Mouse (Mus musculus) embryonic facial prominence, embryonic 14.5 days (tissue): Measurements from ENCODE around the gene Casc1. TPM values are rescaled to one million over a fixed set of nuclear protein-coding genes. Genes with fewer than 3 reads are reported as not detected.
"Not testable (repeated sequence)": the region's sequence is repeated elsewhere in the genome, so short reads cannot be mapped to it uniquely, and the experiment has no call there.

Experiments used
- ATAC-seq: fragments of 200-750 bp; cut with Nextera tagmentation; 2 replicates; pipeline ENCODE4 v1.8.0; 2017; ENCODE audit warnings: low read depth, moderate number of reproducible peaks, moderate TSS enrichment
- DNase-seq: peaks from one replicate; pipeline ENCODE4 v3.0.0-alpha.2; 2015; ENCODE audit warnings: low spot score
- H3K27ac ChIP-seq: fragments of 300-500 bp; sonication (generic); replicated peaks from 2 replicates; pipeline ENCODE4 v1.5.1; 2014; ENCODE audit warnings: low read depth, mild to moderate bottlenecking, low read length, moderate library complexity
- H3K27me3 ChIP-seq: fragments of 300-500 bp; sonication (generic); replicated peaks from 2 replicates; pipeline ENCODE4 v1.6.1; 2014; ENCODE audit warnings: low read length; ENCODE audit not compliant: control insufficient read depth, insufficient read depth
- H3K36me3 ChIP-seq: fragments of 300-500 bp; sonication (generic); 2 replicates; pipeline ENCODE4 v1.6.1; 2014; ENCODE audit warnings: low read length, mixed read lengths; ENCODE audit not compliant: control insufficient read depth, insufficient read depth
- H3K4me1 ChIP-seq: fragments of 300-500 bp; sonication (generic); 2 replicates; pipeline ENCODE4 v1.6.1; 2014; ENCODE audit warnings: antibody characterized with exemption, low read length; ENCODE audit not compliant: control insufficient read depth, insufficient read depth
- H3K4me2 ChIP-seq: fragments of 300-500 bp; sonication (generic); 2 replicates; pipeline ENCODE4 v1.6.1; 2014; ENCODE audit warnings: low read depth, mild to moderate bottlenecking, low read length, moderate library complexity, mixed read lengths
- H3K4me3 ChIP-seq: fragments of 300-500 bp; sonication (generic); 2 replicates; pipeline ENCODE4 v1.5.1; 2014; ENCODE audit warnings: low read depth, mild to moderate bottlenecking, low read length
- H3K9ac ChIP-seq: fragments of 300-500 bp; sonication (generic); 2 replicates; pipeline ENCODE4 v1.6.1; 2014; ENCODE audit warnings: low read depth, mild to moderate bottlenecking, low read length, moderate library complexity, mixed read lengths
- H3K9me3 ChIP-seq: fragments of 300-500 bp; sonication (generic); 2 replicates; pipeline ENCODE4 v1.6.1; 2016; ENCODE audit warnings: low read length; ENCODE audit not compliant: control insufficient read depth
- WGBS: fragments of 180-500 bp; shearing (Covaris S2); extraction: QIAGEN DNeasy Blood & Tissue Kit; methylation state at CpG from one replicate; pipeline ENCODE4 v1.1.7; 2014; 5-methylcytosine and 5-hydroxymethylcytosine counted together
- polyA plus RNA-seq: library from polyadenylated mRNA; unstranded; fragments of >200 nt; fragmentation: Nextera tagmentation; extraction: Ambion mirVana; gene quantifications from 2 replicates; pipeline ENCODE4 v1.2.1, GENCODE M21; 2014

Casc1 gene
- polyA plus RNA-seq, 1 experiment from 2014 or later, result 0.95 TPM

DNA sequence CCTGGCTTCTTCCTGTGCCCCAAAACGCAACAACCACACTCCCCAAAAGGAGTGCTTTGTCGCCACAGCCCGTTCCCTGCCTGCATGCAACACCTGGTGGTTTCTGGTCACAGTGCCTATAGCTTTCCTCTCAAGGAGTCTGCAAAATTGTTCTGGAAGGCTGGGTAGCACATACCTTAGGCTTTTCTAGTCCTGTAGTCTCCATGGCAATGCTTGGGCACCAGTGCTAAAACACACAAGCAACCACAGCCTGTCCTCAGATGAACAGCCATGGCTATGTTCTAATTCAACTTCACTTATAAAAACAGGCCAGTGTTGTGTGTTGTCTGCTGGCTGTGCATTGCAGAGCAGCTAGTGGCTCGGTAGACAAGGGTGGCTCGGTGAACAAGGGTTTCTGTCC is 74.0 kb downstream of the Casc1 start:
- Histone ChIP-seq H3K36me3 (no peaks in the 10 kb centered on the region), H3K4me1 (no peaks in the 10 kb centered on the region), H3K27me3 (no peaks in the 10 kb centered on the region), H3K9me3 (no peaks in the 10 kb centered on the region), H3K27ac (no peak overlapping the region), H3K4me3 (no peak overlapping the region), H3K4me2 (no peak overlapping the region), H3K9ac (no peak overlapping the region)
- ATAC-seq, result no peak
- WGBS, result 84% methylated on average over 5 of the region's 5 CpGs
- no peak for DNase-seq

GRCm38 (mm10) chr6:145135804-145136203 is 75.0 kb downstream of the Casc1 start:
- Histone ChIP-seq H3K27me3 (no peaks in the 10 kb centered on the region), H3K27ac (no peak overlapping the region), H3K36me3 (no peaks in the 10 kb centered on the region), H3K4me2 (no peak overlapping the region), H3K9ac (no peak overlapping the region), H3K4me3 (no peak overlapping the region), H3K4me1 (no peaks in the 10 kb centered on the region), H3K9me3 (no peaks in the 10 kb centered on the region)
- DNase-seq, result no peak
- no peak for ATAC-seq
- WGBS, result 48% methylated on average over 9 of the region's 9 CpGs

DNA sequence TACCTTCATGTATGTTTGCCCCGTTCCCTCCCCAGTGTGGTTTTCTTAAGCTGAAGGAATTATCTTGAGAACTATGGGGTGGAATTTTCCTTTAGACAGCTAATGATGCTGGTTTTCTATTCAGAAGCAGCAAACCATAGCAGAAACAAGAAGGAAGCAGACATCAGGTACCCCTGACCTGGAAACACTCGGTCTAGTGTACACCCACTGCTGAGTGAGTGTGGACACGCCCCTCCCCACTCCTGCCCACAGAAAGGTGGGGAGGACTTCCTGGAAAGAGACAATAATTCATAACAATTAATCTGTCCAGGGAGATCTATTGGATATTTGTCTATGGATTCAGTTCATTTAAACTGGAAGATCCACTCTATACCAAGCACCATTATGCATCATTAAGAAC is 75.5 kb downstream of the Casc1 start:
- no peaks in the 10 kb centered on the region for H3K4me1 ChIP-seq
- no peak overlapping the region for H3K27ac ChIP-seq
- DNase-seq (no peak), ATAC-seq (no peak)
- H3K36me3 ChIP-seq, result no peaks in the 10 kb centered on the region
- WGBS, result 78% methylated on average over 3 of the region's 3 CpGs
- no peak overlapping the region for H3K4me2 ChIP-seq
- no peak overlapping the region for H3K9ac ChIP-seq
- no peak overlapping the region for H3K4me3 ChIP-seq
- no peaks in the 10 kb centered on the region for H3K27me3 ChIP-seq
- no peaks in the 10 kb centered on the region for H3K9me3 ChIP-seq

DNA sequence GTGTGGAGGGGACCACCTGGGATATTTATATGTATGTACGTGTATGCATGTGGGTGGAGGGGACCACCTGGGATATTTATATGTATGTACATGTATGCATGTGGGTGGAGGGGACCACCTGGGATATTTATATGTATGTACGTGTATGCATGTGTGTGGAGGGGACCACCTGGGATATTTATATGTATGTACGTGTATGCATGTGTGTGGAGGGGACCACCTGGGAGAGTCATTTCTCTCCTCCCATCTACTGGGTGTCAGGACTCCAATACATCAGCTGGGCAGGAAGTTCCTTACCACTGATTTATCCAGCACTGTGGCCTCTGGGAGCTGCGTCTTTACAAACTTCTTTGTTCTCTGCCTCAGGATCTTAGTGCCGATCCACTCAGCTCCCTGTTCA is 77.8 kb downstream of the Casc1 start:
- not testable (repeated sequence) for H3K4me3 ChIP-seq, H3K9ac ChIP-seq, H3K36me3 ChIP-seq, ATAC-seq, H3K27me3 ChIP-seq, H3K27ac ChIP-seq, H3K9me3 ChIP-seq, H3K4me2 ChIP-seq, DNase-seq, H3K4me1 ChIP-seq
- 61% methylated on average over 5 of the region's 5 CpGs for WGBS

- Histone ChIP-seq H3K27me3 (no peaks in the 10 kb centered on the region), H3K4me3 (no peak overlapping the region), H3K9ac (no peak overlapping the region), H3K27ac (no peak overlapping the region), H3K4me2 (no peak overlapping the region), H3K36me3 (no peaks in the 10 kb centered on the region), H3K9me3 (0 out of 2 replicates have a peak, but pooled peaks cover 3% of the 10 kb centered on the region), H3K4me1 (no peaks in the 10 kb centered on the region)
- 79% methylated on average over 5 of the region's 5 CpGs for WGBS
- DNase-seq (no peak), ATAC-seq (0 out of 2 replicates have a peak, but pooled peaks have one; percentile 22)
These were observed 78.8 kb downstream of the Casc1 start for GRCm38 (mm10) chr6:145131991-145132390.

DNA sequence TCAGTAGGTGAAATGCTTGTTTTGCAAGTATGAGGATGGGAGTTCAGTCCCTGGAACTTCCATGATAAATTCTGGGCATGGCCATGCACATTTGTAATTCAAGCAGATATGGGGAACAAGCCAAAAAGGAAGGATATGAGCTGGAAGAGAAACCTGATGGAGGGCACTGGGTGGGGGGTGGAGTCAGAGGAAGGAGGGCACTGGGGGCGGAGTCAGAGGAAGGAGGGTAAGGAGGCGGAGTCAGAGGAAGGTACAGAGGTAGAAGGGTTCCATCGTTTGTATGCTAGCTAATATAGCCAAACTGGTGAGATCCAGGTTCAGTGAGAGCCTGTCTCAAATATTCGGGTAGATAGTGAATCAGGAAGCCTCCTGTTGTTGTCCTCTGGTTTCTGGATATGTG is 81.2 kb downstream of the Casc1 start:
- Histone ChIP-seq H3K9ac (no peak overlapping the region), H3K27ac (no peak overlapping the region), H3K27me3 (no peaks in the 10 kb centered on the region), H3K9me3 (0 out of 2 replicates have a peak, but pooled peaks cover 3% of the 10 kb centered on the region), H3K4me3 (no peak overlapping the region), H3K36me3 (no peaks in the 10 kb centered on the region), H3K4me2 (no peak overlapping the region), H3K4me1 (no peaks in the 10 kb centered on the region)
- DNase-seq, result no peak
- no peak for ATAC-seq
- WGBS, result 86% methylated on average over 4 of the region's 4 CpGs

DNA sequence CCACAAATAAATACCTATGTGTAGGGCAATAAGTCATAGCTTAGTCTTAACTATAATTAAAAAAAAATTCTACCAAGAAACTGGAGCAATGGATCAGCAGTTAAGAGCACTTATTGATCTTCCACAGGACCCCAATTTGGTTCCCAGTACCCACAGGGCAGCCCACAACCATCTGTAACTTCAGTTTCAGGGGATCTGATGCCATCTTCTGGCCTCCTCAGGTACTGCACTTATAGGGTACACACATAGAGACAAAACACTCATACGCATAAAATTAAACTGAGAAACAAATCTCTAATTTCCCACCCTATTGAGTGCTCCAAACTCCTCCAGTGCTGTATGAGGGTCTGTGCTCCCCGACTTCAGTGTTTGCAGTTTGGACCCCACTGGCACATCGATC is 83.2 kb downstream of the Casc1 start:
- no peak overlapping the region for H3K9ac ChIP-seq
- 96% methylated on average over 3 of the region's 3 CpGs for WGBS
- H3K27me3 ChIP-seq, result no peaks in the 10 kb centered on the region
- DNase-seq (no peak), ATAC-seq (no peak)
- no peak overlapping the region for H3K4me2 ChIP-seq
- H3K4me3 ChIP-seq, result no peak overlapping the region
- no peaks in the 10 kb centered on the region for H3K36me3 ChIP-seq
- 0 out of 2 replicates have a peak, but pooled peaks cover 3% of the 10 kb centered on the region for H3K9me3 ChIP-seq
- peaks cover 3% of the 10 kb centered on the region; the same call in 1 of the 2 replicates for H3K4me1 ChIP-seq
- no peak overlapping the region for H3K27ac ChIP-seq

DNA sequence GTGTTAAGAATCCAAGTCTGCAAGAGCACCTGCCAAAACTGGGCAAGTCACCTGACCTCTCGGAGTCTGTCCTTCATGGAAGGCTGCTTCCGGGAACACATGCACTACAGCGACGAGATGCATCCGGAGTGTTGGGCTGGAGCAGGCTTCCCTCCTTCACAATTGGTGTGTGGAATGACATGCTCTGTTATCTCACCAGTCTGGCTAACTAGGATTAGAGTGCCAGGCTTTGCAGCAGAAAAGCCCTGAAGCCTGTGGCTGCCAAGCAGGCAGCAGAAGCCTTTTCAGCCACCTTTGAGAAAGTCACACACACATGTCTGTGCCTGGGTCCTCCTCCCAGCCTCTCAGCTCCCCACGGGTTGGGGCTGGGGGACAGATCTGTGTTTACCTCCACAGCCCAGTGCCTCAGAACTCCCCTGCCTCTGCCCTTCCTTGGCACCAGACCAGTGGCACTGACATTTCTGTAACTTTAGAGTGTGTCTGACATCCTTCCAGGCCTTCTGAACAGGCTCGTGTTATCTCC is 85.2 kb downstream of the Casc1 start:
- Histone ChIP-seq H3K27ac (no peak overlapping the region), H3K9ac (no peak overlapping the region), H3K4me3 (no peak overlapping the region), H3K9me3 (0 out of 2 replicates have a peak, but pooled peaks cover 3% of the 10 kb centered on the region), H3K36me3 (no peaks in the 10 kb centered on the region), H3K4me1 (peaks cover 3% of the 10 kb centered on the region; the same call in 1 of the 2 replicates), H3K27me3 (no peaks in the 10 kb centered on the region), H3K4me2 (no peak overlapping the region)
- 0 out of 2 replicates have a peak, but pooled peaks have one; percentile 26 for ATAC-seq
- 49% methylated on average over 7 of the region's 7 CpGs for WGBS
- DNase-seq, result no peak
